Mouse (Mus musculus): ENCODE measurements around the gene Lcn2.

Lcn2 gene

DNA sequence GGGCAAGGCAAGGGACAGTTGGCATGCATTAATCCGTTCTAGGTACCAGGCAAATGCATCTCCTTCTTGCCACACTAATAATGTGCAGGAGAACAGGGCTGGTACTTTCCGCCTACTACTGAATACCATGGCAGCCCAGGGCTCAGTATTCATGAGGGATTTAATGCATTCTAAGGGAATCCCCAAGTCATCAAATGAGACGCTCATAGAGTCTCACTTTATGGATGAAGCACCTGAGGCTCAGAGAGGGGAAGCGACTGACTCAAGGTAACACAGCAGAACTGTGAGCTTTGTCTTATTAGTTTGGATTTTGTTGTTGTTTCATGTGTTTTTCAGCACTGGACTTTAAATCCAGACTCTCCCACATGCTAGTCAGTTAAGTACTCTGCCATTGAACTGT is 46.0 kb downstream of the Lcn2 start:
- DNase-seq, result peak; percentile 66

DNA sequence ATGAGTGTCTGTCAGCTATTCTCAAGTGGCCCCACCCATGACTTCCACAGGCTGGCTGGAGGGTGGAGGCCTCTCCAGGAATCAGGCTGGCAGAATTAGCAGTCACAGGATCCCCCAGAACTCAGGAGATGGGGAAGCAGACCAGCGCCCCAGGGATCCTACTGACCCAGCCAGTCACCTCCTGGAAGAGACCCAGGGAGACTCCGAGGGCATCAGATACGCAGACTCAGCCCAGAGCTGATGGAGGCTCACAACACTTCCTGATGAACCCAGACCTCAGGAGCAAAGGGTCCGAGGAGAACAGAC is 46.5 kb downstream of the Lcn2 start:
- DNase-seq, result peak; percentile 75

DNA sequence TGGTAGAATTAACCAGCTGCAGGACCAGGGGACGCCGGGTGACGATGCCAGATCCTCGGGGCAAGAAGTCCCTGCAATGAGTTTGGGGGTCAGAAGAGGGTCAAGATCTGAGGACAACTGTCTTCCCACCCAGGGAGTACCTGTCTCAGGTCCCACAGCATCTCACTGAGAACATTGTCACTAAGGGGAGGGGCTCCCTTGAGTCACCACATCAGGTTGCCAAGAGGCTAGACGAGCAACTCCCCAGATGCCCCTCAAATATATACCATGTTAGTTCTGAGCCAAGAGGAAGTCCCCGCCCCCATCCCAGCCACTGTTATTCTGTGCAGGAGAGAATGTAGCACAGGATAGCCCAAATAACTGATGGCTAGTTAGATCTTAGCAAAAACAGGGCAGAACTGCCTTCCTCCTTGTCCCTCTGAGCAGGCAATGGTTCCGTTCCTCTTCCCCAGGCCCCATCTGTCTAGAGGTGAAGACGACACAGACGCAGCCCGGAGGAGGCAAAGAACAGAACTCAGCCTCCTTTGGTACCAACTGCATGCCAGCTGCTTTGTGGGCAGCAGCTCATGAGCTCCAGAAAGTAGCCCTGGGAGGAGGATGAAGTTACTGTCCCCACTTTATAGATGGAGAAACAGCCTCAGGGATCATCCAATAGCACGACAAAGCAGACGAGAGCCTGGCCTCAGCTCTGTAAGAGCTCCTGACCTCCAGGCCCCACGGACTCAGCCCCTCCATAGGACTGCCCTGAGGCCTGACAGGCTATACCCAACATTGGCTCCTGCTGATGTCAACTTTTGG is 47.0 kb downstream of the Lcn2 start:
- peak; percentile 75 for DNase-seq

DNA sequence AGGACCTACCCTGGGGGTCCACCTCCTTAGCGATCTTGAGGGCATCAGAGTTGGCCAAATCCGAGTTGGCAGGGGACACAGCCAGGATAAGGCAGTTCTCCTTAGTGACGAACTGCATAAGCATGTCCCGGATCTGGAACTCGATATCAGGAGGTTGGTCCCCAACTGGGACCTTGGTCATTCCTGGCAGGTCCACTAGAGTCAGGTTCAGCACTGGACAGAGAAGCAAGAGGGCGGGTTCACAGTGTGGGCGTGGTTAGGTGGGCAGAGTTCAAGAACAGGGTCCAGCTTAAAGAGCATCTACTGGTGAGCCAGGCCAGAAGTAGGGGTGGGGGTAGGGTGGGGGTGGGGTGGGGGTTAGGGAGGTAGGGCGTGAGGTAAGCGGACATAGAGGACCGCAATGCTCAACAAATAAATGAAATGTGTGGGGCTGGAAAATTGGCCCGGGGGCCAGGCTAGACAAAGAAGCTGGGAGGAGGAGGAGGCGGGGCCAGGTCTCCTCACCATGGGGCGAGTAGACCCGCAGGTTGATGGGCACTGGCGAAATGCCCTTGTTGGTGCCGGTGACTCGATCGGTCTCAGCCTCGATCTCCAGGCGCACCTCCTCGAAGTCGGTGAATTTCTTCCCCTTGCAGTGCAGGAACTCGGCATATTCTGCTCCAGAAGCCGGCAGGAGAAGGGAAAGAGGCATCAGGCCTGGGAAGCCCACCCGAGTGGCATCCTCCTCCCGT is 48.0 kb downstream of the Lcn2 start:
- peak; percentile 68 for DNase-seq

DNA sequence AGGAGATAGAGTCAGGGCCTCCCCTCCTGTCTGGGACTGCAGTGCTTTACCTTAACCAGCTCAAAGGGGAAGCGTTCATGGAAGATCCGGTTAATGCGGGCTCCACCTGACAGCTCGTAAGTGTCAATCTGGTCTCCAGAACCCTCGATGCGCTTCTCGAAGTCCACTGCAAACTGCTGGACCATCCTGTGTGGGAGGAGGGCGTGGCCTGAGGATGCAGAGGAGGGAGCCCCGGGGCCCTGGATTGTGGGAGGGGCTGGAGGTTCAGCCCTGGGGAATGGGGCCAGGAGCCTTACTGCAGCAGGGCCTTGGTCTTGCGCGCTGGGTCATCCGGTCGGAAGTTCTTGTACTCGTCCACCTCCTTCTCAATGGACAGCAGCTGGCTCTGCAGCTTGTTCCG is 52.2 kb downstream of the Lcn2 start:
- DNase-seq, result no peak
